Mouse (Mus musculus): ENCODE data around the gene Clstn1.

DNA sequence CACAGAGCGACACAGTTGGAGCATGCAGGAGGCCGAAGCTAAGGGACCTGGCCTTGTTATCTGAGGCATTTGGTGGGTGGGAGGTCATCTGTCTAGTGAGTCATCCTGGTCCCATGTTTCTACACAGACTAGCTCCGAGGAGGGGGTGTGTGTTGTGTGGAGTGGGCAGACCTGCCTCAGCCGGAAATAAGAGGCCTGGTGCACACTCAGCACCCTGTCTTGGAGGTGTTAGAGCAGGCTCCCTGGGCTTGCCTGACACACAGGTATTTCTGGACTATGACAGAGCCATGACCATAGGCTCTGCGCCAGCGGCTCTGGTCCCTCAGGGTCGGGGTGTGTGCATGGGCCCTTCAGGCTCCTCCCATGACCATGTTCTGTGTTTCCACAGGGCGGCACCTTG is 46.8 kb upstream of the Clstn1 start:
- TF ChIP-seq CTCF (IDR thresholded peaks at IDR 0.05; ENCODE audit: insufficient read depth, low read length) (no peak), POLR2A (IDR thresholded peaks at IDR 0.05; ENCODE audit: borderline replicate concordance, extremely low read depth, low read depth, low read length) (no peak)

All from lung, adult 2 months (tissue).